In the genomic region with DNA sequence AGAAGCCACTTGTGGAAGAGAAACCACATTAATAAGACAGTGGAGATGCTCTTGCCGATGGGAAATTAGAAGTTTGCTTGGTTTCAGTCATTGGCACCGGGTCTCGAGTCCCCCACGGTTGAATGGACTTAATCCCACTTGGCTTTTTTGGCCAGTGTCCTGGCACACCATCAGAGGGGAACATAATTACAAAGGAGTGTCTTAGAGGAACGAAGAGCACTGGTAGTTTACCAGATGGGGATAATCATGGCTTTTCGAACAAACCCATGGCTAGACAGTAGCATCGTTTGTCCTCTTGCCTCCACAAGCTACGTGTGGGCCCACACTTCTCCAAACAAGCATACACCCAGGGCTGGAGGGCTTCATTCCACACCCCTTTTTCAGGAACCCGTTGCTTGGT, we compare ENCODE assay signal across 26 mouse cellular contexts. TPM values are rescaled to one million over a fixed set of nuclear protein-coding genes. Genes with fewer than 3 reads are reported as not detected.
DNase-seq lines count a peak whose midpoint lies in the region; ATAC-seq and TF ChIP-seq lines count a peak whose summit lies in the region.
"Had no signal": no experiment of that assay in that cellular context is flagged by ENCODE, and none has a peak within 500 bp of the region (broad histone marks: within the 10 kb centered on the region; RNA-seq: fewer than 3 reads in every experiment).

No protein-coding gene starts in this region.

- peaks cover 47% of the 10 kb centered on the region for H3K4me1 ChIP-seq in embryonic facial prominence, embryonic 13.5 days
- peaks cover 32% of the 10 kb centered on the region for H3K4me1 ChIP-seq in embryonic facial prominence, embryonic 10.5 days
- H3K4me1 ChIP-seq in lung, embryonic 14.5 days (ENCODE audit: insufficient read depth): 0 out of 2 replicates have a peak, but pooled peaks cover 4% of the 10 kb centered on the region
- H3K4me1 ChIP-seq in lung, adult 2 months (ENCODE audit: control insufficient read depth, insufficient read depth, low read length): no peaks in the 10 kb centered on the region
- peaks cover 38% of the 10 kb centered on the region for H3K4me1 ChIP-seq in limb, embryonic 10.5 days
- H3K4me1 ChIP-seq in liver, postnatal 0 days (ENCODE audit: insufficient read depth): no peaks in the 10 kb centered on the region
- H3K4me1 ChIP-seq: kidney, embryonic 15.5 days had no signal

- H3K36me3 ChIP-seq in embryonic facial prominence, embryonic 13.5 days: peaks cover 12% of the 10 kb centered on the region
- peaks cover 9% of the 10 kb centered on the region for H3K36me3 ChIP-seq in embryonic facial prominence, embryonic 10.5 days (replicated peaks)
- H3K36me3 ChIP-seq in lung, embryonic 14.5 days (ENCODE audit: insufficient read depth): peaks cover 10% of the 10 kb centered on the region; the same call in 1 of the 2 replicates
- peaks cover 13% of the 10 kb centered on the region; the same call in 1 of the 2 replicates for H3K36me3 ChIP-seq in limb, embryonic 10.5 days
- H3K36me3 ChIP-seq in liver, postnatal 0 days (replicated peaks; ENCODE audit: insufficient read depth, low read length): no peaks in the 10 kb centered on the region
- H3K36me3 ChIP-seq: heart, embryonic 15.5 days; neural tube, embryonic 15.5 days had no signal

- no peak for TF ChIP-seq POLR2A in lung, adult 2 months (IDR thresholded peaks at IDR 0.05; ENCODE audit: borderline replicate concordance, extremely low read depth, low read depth, low read length)

- H3K9ac ChIP-seq in embryonic facial prominence, embryonic 13.5 days: no peak overlapping the region
- H3K9ac ChIP-seq in lung, embryonic 14.5 days: no peak overlapping the region
- no peak overlapping the region for H3K9ac ChIP-seq in liver, postnatal 0 days (replicated peaks)
- H3K9ac ChIP-seq: heart, embryonic 15.5 days; hindbrain, embryonic 13.5 days; kidney, embryonic 15.5 days; midbrain, embryonic 13.5 days; neural tube, embryonic 15.5 days had no signal

- ATAC-seq in embryonic facial prominence, embryonic 13.5 days (ENCODE audit: insufficient number of reproducible peaks, insufficient read depth, low FRiP score, low TSS enrichment, low read depth): no peak
- ATAC-seq in lung, embryonic 14.5 days (ENCODE audit: insufficient read depth): no peak
- no peak for ATAC-seq in liver, postnatal 0 days
- ATAC-seq: activated CD4-positive, CD25-positive, alpha-beta regulatory T cell, adult 4 months; intestine, postnatal 0 days; midbrain, embryonic 13.5 days had no signal

- no peak for DNase-seq in embryonic facial prominence, embryonic 10.5 days (ENCODE audit: low spot score)
- DNase-seq in lung, embryonic 14.5 days: peak; percentile 7
- no peak for DNase-seq in lung, adult 2 months
- no peak for DNase-seq in limb, embryonic 10.5 days (ENCODE audit: low spot score)
- DNase-seq in thymus, postnatal 4 days: no peak
- no peak for DNase-seq in liver, postnatal 0 days
- DNase-seq: adrenal gland, adult 2 months; cerebellum, adult 8-10 months; gastrocnemius, postnatal 25 days; heart, adult 11 months; kidney, postnatal 25 days; lung, postnatal 10 days; retina, postnatal 1 day; right cerebral cortex, postnatal 14 days had no signal

- H3K4me3 ChIP-seq in embryonic facial prominence, embryonic 13.5 days: no peak overlapping the region
- no peak overlapping the region for H3K4me3 ChIP-seq in embryonic facial prominence, embryonic 10.5 days
- H3K4me3 ChIP-seq in lung, embryonic 14.5 days (ENCODE audit: low read depth, low read length): no peak overlapping the region
- no peak overlapping the region for H3K4me3 ChIP-seq in lung, adult 2 months (replicated peaks; ENCODE audit: extremely low read depth, low read depth, low read length)
- no peak overlapping the region for H3K4me3 ChIP-seq in limb, embryonic 10.5 days
- H3K4me3 ChIP-seq in liver, postnatal 0 days (ENCODE audit: low read depth, low read length): no peak overlapping the region
- H3K4me3 ChIP-seq: forebrain, embryonic 10.5 days; heart, embryonic 10.5 days; heart, embryonic 15.5 days; hindbrain, embryonic 13.5 days; kidney, embryonic 15.5 days; midbrain, embryonic 13.5 days; neural tube, embryonic 15.5 days had no signal

- TF ChIP-seq EP300 in liver, postnatal 0 days (IDR thresholded peaks at IDR 0.05; ENCODE audit: low read depth): no peak

- TF ChIP-seq CTCF in lung, embryonic 14.5 days (IDR thresholded peaks at IDR 0.05; ENCODE audit: low read depth): no peak
- TF ChIP-seq CTCF in lung, adult 2 months (IDR thresholded peaks at IDR 0.05; ENCODE audit: insufficient read depth, low read length): no peak
- no peak for TF ChIP-seq CTCF in liver, postnatal 0 days (IDR thresholded peaks at IDR 0.05; ENCODE audit: low read depth)

- no peak overlapping the region for H3K4me2 ChIP-seq in embryonic facial prominence, embryonic 13.5 days
- H3K4me2 ChIP-seq in lung, embryonic 14.5 days: no peak overlapping the region
- no peak overlapping the region for H3K4me2 ChIP-seq in liver, postnatal 0 days (ENCODE audit: low read depth, low read length)
- H3K4me2 ChIP-seq: heart, embryonic 15.5 days; hindbrain, embryonic 13.5 days; kidney, embryonic 15.5 days; liver, embryonic 11.5 days; midbrain, embryonic 13.5 days; neural tube, embryonic 15.5 days had no signal

- WGBS in embryonic facial prominence, embryonic 13.5 days: 58% methylated on average over 9 of the region's 9 CpGs
- 86% methylated on average over 9 of the region's 9 CpGs for WGBS in embryonic facial prominence, embryonic 10.5 days
- WGBS in lung, embryonic 14.5 days: 57% methylated on average over 9 of the region's 9 CpGs
- WGBS in lung, adult 2 months: 70% methylated on average over 9 of the region's 9 CpGs
- 90% methylated on average over 9 of the region's 9 CpGs for WGBS in limb, embryonic 10.5 days
- WGBS in liver, postnatal 0 days (ENCODE audit: insufficient replicate concordance): 80% methylated on average over 9 of the region's 9 CpGs

- H3K9me3 ChIP-seq in embryonic facial prominence, embryonic 13.5 days: no peaks in the 10 kb centered on the region
- no peaks in the 10 kb centered on the region for H3K9me3 ChIP-seq in embryonic facial prominence, embryonic 10.5 days
- no peaks in the 10 kb centered on the region for H3K9me3 ChIP-seq in lung, embryonic 14.5 days (ENCODE audit: low read depth, low read length)
- H3K9me3 ChIP-seq in limb, embryonic 10.5 days (replicated peaks): no peaks in the 10 kb centered on the region
- no peaks in the 10 kb centered on the region for H3K9me3 ChIP-seq in liver, postnatal 0 days (ENCODE audit: low read length)
- H3K9me3 ChIP-seq: forebrain, embryonic 10.5 days; heart, embryonic 10.5 days; heart, embryonic 15.5 days; hindbrain, embryonic 13.5 days; kidney, embryonic 15.5 days; midbrain, embryonic 13.5 days; neural tube, embryonic 15.5 days had no signal

- H3K27me3 ChIP-seq in embryonic facial prominence, embryonic 13.5 days: no peaks in the 10 kb centered on the region
- no peaks in the 10 kb centered on the region for H3K27me3 ChIP-seq in embryonic facial prominence, embryonic 10.5 days (replicated peaks; ENCODE audit: low read depth, poor library complexity, severe bottlenecking)
- H3K27me3 ChIP-seq in lung, embryonic 14.5 days (ENCODE audit: insufficient read depth, low read length): no peaks in the 10 kb centered on the region
- H3K27me3 ChIP-seq in limb, embryonic 10.5 days (ENCODE audit: low read depth, poor library complexity, severe bottlenecking): no peaks in the 10 kb centered on the region
- H3K27me3 ChIP-seq in liver, postnatal 0 days (ENCODE audit: insufficient read depth, low read length): no peaks in the 10 kb centered on the region
- H3K27me3 ChIP-seq: heart, embryonic 15.5 days; hindbrain, embryonic 13.5 days; kidney, embryonic 15.5 days; midbrain, embryonic 13.5 days; neural tube, embryonic 15.5 days had no signal

- H3K27ac ChIP-seq in embryonic facial prominence, embryonic 13.5 days: peak overlapping the region; percentile 48; the same call in 1 of the 2 replicates
- H3K27ac ChIP-seq in embryonic facial prominence, embryonic 10.5 days (replicated peaks): no peak overlapping the region
- no peak overlapping the region for H3K27ac ChIP-seq in lung, embryonic 14.5 days (ENCODE audit: low read depth)
- 0 out of 2 replicates have a peak overlapping the region, but pooled peaks have one; percentile 62 for H3K27ac ChIP-seq in limb, embryonic 10.5 days
- H3K27ac ChIP-seq in liver, postnatal 0 days (ENCODE audit: low read depth): no peak overlapping the region
- H3K27ac ChIP-seq: forebrain, embryonic 10.5 days; heart, embryonic 10.5 days; heart, embryonic 15.5 days; hindbrain, embryonic 13.5 days; kidney, embryonic 15.5 days; macrophage; midbrain, embryonic 13.5 days; neural tube, embryonic 15.5 days had no signal

RNA-seq across cellular contexts. Expression of gene Sh3pxd2a, which starts 33.1 kb away (rescaled TPM):
- polyA plus RNA-seq in embryonic facial prominence, embryonic 13.5 days (2015; fragmentation: Nextera tagmentation; extraction: Ambion mirVana): 9.4 and 10.0 TPM in 2 replicates
- polyA plus RNA-seq in embryonic facial prominence, embryonic 10.5 days (2016; fragmentation: Nextera tagmentation; extraction: Ambion mirVana): 2.6 and 2.9 TPM in 2 replicates
- polyA plus RNA-seq in lung, embryonic 14.5 days (2014; fragmentation: Nextera tagmentation; extraction: Ambion mirVana): 10.2 and 12.0 TPM in 2 replicates
- polyA plus RNA-seq in lung, adult 2 months (2012; rRNA removed): 36.9 and 40.9 TPM in 2 replicates
- polyA plus RNA-seq in limb, embryonic 10.5 days (2016; fragmentation: Nextera tagmentation; extraction: Ambion mirVana): 3.1 and 3.8 TPM in 2 replicates
- polyA plus RNA-seq in liver, postnatal 0 days (2015; fragmentation: Nextera tagmentation; extraction: Ambion mirVana): 0.82 and 0.95 TPM in 2 replicates

RNA-seq across cellular contexts. Expression of gene Stn1, which starts 40.0 kb away (rescaled TPM):
- polyA plus RNA-seq in embryonic facial prominence, embryonic 13.5 days (2015; fragmentation: Nextera tagmentation; extraction: Ambion mirVana): 58.2 and 59.5 TPM in 2 replicates
- 68.3 and 70.6 TPM in 2 replicates for polyA plus RNA-seq in embryonic facial prominence, embryonic 10.5 days (2016; fragmentation: Nextera tagmentation; extraction: Ambion mirVana)
- 55.5 and 65.5 TPM in 2 replicates for polyA plus RNA-seq in lung, embryonic 14.5 days (2014; fragmentation: Nextera tagmentation; extraction: Ambion mirVana)
- polyA plus RNA-seq in lung, adult 2 months (2012; rRNA removed): 19.2 and 21.1 TPM in 2 replicates
- polyA plus RNA-seq in limb, embryonic 10.5 days (2016; fragmentation: Nextera tagmentation; extraction: Ambion mirVana): 62.3 and 74.5 TPM in 2 replicates
- polyA plus RNA-seq in liver, postnatal 0 days (2015; fragmentation: Nextera tagmentation; extraction: Ambion mirVana): 4.4 and 5.4 TPM in 2 replicates

Comparison
In these comparisons a context has a peak if more than half of its experiments do, and no peak if none do; other contexts are left out.
1. H3K27ac ChIP-seq: peak in embryonic facial prominence, embryonic 13.5 days (single experiment) and limb, embryonic 10.5 days (single experiment); none in embryonic facial prominence, embryonic 10.5 days (single experiment), lung, embryonic 14.5 days (single experiment) and liver, postnatal 0 days (single experiment).